Mouse (Mus musculus) urinary bladder, postnatal 4 days (tissue): ENCODE data around the gene Rnf149.

Source experiments
- DNase-seq, 2 experiments: peaks; one replicate each; pipeline ENCODE4 v3.0.0; 2021 to 2022; ENCODE audit warnings: low spot score in 2 of 2

The Rnf149 gene

DNA sequence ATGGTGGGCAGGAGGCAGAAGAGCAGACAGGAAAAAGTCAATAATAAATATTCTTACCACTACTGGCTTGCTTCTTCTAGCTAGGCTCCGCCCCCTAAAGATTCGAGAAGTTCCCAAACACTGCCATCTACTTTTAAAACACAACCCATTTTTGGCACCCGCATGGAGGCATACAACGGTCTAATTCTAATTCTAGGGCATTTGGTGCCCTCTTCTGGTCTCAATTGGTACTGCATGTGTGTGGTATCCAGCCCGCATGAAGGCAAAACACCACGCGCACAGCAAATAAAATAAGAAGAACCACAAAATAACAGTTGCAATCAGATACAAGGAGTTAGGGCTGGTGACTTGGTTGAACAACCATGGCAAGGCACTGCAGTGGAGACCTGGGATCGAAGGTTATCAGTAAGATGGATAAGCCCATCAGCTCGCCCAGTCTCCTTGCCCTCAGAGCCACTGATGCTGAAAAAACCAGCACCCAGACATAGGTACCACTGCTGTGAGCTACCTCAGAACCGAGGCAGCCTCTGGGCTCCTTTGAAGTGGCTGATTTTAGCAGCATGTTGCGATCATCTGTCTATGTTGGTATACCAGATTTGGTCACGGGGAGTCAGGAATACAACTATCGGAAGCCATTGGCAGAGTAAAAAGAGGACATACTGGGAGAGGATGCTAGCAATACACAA, 46.8 kb downstream of the Rnf149 start:
- DNase-seq = peak in 1 of 2 experiments; percentile 75

DNA sequence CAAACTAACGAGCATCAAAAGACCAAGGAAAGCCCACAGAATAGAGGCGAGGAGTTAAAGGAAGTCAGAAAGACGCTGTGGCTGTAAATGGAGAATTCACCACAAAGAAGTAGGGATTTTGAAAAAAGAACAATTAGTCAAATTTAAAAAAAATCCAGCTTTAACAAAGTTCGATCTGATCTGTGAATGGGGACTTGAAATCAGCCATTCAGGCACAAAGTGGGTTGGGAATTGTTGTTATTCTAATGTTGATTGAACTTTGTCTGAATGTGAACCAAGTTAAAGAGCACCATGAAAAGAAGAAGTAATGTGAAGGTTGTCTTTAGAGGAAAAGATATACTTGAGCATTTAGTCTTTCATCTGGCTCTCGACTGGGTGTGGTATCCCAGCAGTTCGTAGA, 48.9 kb downstream of the Rnf149 start:
- no peak for DNase-seq

GRCm38 (mm10) chr1:39527432-39527831, 49.8 kb downstream of the Rnf149 start:
- peak; percentile 58 to 81 for DNase-seq

DNA sequence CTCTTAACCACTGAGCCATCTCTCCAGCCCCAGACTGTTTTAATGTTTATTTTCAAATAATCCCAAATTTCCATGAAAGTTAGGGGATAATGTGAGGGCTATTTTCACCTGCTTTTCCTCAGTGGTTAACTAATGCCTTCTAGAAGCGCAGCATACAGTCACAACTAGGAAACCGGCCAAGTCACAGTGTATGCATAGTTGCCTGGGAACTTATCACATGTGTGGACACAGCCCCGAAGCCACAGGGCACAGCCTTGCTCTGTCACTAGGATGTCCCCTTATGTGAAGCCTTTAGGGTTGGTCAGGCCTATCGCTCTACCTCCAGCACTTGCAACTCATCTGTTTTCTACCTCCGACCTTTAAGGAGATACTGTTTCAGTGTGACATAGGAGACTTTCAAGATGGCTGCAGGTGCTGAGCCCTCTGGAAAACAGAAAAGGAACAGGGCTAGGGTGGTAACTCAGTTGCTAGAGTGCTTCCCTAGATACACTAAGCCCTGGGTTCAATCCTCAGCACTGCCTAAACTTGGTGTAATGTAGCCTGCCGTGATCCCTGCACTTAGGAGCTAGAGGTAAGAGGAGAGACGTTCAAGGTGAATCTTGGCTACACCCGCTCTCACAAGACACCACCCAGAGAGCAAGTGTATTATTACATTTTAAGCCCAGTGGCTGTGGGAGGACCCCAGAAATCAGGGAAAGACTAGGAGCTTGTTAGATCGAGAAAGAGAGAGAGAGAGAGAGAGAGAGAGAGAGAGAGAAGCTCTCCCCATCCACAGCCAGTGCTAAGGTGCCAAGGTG, 50.6 kb downstream of the Rnf149 start:
- no peak for DNase-seq

DNA sequence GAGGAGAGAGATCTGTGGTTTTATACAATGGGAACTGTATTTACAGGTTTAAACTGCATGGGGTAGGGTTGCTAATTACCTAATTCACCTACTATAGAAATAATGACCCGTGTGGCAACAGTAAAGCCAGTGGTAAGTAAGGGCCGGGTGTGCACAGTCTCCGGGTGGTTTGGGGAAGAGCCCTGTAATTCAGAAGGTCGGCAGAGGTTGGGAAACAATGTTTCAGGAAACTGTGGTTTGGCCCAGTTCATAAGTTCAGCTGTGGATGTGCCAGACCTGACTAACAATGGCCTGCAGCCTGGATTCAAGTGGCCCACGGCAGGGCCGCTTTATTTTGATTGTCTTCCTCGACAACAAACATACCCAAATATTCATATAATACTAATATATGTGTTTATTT, 51.4 kb downstream of the Rnf149 start:
- no peak for DNase-seq

- DNase-seq = no peak
Observed at GRCm38 (mm10) chr1:39522519-39522918, 54.7 kb downstream of the Rnf149 start.

DNA sequence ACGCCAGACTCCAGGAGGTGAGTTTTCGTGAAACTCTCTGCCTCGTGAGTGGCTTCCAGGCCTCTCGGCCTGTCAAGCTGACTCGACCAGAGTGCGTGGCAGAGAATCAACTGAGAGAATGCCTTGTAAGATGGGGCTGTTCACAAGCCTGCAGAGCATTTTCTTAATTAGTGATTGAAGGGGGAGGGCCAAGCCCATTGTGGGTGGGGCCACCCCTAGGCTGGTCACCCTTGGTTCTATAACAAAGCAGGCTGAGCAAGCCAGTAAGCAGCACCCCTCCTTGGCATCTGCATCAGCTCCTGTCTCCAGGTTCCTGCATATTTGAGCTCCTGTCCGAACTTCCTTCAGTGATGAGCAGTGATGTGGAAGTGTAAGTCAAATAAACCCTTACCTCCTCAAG, 55.9 kb downstream of the Rnf149 start:
- no peak for DNase-seq

GRCm38 (mm10) chr1:39515303-39515991, 61.8 kb downstream of the Rnf149 start:
- DNase-seq = no peak

- no peak for DNase-seq
Observed at GRCm38 (mm10) chr1:39512183-39512582, 65.0 kb downstream of the Rnf149 start.

DNA sequence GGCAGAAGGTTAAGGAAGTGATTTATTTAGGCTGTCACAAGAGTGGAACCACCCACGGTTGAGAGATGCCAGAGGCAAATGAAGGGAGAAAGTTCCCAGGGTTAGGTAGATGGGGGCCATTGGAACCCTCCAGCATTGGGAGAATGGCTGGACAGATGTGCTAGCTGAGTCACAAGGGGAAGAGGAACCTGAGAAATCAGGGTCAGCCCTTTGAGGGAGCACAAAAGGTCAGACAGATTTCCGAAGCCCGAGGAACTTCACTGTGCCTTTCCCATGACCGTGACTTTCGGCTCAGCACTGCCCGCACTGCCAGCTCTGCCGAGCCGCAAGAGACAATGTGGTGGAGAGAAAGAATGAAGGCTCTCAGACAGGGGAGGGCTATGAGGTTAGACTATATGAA, 65.4 kb downstream of the Rnf149 start:
- DNase-seq = no peak

- no peak for DNase-seq
Observed at GRCm38 (mm10) chr1:39505600-39505999, 71.6 kb downstream of the Rnf149 start.

- no peak for DNase-seq
Observed at GRCm38 (mm10) chr1:39504261-39504660, 72.9 kb downstream of the Rnf149 start.

- no peak for DNase-seq
Observed at GRCm38 (mm10) chr1:39502817-39503633, 74.2 kb downstream of the Rnf149 start.
